Mouse (Mus musculus): Measurements from ENCODE around the gene Irf2. TPM values are rescaled to one million over a fixed set of nuclear protein-coding genes. Genes with fewer than 3 reads are reported as not detected.

The Irf2 gene
- total and polyA plus RNA-seq, 3 experiments: 4.9 to 19.4 TPM; not detected in 1

DNA sequence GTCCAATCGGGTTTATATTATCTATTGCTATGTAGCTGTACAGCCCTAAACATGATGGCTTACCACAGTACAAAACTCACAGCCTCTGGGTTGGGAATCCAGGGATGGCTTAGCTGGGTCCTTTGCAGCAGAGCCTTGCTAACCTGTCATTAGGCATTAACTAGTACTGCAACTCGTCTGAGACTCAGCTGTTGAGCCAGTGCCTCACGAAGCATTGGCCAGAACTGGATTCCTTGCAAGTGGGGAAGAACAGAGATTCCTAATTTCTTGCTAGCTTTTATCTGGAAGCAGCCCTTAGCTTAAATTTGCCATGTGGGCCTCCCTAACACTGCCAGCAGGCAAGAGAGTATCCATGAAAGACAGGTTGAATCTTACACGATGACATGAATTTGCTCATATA lies 104.3 kb downstream of the Irf2 start:
- Histone ChIP-seq H3K9me3 (replicated peaks; ENCODE audit: insufficient read depth, low read length) (no peaks in the 10 kb centered on the region), H3K9ac (ENCODE audit: control insufficient read depth, low read depth, low read length, poor library complexity, severe bottlenecking) (no peak overlapping the region), H3K27me3 (ENCODE audit: control insufficient read depth in 1 of 2, insufficient read depth in 2 of 2, low read length in 2 of 2) (no peaks in the 10 kb centered on the region), H3K4me3 (ENCODE audit: control insufficient read depth in 1 of 2, insufficient read depth in 1 of 2, low read depth in 2 of 2, low read length in 2 of 2) (no peak overlapping the region), H3K36me3 (ENCODE audit: control insufficient read depth in 1 of 2, insufficient read depth in 2 of 2, low read length in 2 of 2) (peaks cover 8 to 31% of the 10 kb centered on the region in 2 experiments), H3K79me2 (ENCODE audit: control insufficient read depth, insufficient read depth, low read length, poor library complexity) (no peaks in the 10 kb centered on the region), H3K4me1 (ENCODE audit: control insufficient read depth in 1 of 2, insufficient read depth in 2 of 2, low read length in 2 of 2) (peaks cover 23 to 35% of the 10 kb centered on the region in 2 experiments), H3K27ac (ENCODE audit: control insufficient read depth, low read depth, low read length) (no peak overlapping the region)
- TF ChIP-seq MAFK (IDR thresholded peaks at IDR 0.05; ENCODE audit: borderline replicate concordance, low read depth, low read length) (no peak), MAZ (IDR thresholded peaks at IDR 0.05; ENCODE audit: low read depth, low read length) (no peak), ZC3H11A (IDR thresholded peaks at IDR 0.05; ENCODE audit: low read depth, low read length) (no peak), RCOR1 (IDR thresholded peaks at IDR 0.05; ENCODE audit: low read depth, low read length) (no peak), MYC (IDR thresholded peaks at IDR 0.05; ENCODE audit: low read depth, low read length) (no peak), ZNF384 (IDR thresholded peaks at IDR 0.05; ENCODE audit: low read depth, low read length) (no peak), NELFE (IDR thresholded peaks at IDR 0.05; ENCODE audit: low read depth, low read length) (no peak)
- no peak for DNase-seq (ENCODE audit: low read depth, low spot score)

DNA sequence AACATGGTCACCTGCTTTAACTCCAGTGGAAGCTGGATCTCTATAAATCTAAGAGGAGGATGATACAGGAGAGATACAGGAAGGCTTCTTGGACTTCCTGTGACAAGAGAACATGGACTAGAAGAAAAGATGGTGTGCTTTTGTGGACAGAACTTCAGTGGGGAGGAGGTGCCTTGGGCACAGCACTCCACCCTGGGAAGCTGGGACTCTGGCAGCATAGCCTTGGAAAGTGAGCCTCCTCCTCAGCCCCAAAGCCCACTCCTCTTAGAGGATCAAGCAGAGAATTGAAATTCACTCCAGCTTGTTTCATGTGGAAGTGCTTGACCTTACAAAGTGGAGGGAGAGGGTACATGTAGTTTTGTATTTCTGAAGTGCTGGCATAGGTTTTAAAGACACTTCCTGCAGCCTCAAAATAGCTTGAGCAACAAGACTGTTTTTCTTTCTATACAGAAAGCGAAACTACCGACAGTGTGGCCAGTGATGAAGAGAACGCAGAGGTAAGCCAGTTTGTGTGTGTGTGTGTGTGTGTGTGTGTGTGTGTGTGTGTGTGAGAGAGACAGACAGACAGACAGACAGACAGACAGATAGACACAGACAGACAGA lies 104.9 kb downstream of the Irf2 start:
- H3K4me3 ChIP-seq (ENCODE audit: control insufficient read depth in 1 of 2, insufficient read depth in 1 of 2, low read depth in 2 of 2, low read length in 2 of 2): no peak overlapping the region

DNA sequence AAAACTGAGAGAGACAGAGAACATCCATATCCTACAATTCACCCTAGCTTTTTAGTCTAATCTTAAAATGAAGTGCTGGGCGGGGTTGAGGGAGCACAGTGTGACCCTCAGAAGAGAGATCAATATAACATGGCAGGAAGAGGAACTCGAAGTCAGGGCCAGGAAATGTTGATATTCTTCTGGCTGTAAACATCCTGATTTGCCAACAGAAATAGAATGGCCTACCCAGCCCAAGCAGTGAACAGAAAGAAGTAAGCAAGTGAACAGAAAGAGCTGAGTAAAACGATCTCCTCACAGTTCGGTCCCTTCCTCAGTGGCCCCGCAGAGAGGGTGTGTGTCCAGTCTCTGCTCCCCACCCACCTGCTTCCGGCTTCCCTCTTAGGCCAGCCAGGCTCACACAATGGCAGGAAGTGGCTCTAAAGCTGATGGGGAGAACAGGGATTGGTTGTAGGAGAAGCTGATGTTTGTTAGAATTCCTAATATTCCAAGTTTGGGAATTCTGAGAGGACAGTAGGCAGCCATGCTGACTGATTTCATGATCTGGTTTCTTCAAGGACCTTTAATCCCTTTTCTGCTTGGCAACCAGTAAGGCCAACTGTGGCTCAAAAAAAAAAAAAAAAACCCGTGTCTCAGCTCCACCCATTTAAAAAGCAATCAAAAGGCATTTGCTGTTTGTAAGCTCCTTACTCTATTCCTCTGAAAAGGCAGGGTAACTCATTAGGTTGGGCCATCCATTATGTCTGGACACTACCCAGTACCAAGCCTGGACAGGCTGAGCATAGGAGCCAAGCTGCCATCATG lies 105.6 kb downstream of the Irf2 start:
- no peak for DNase-seq (ENCODE audit: low read depth, low spot score)
- Histone ChIP-seq H3K27ac (ENCODE audit: control insufficient read depth, low read depth, low read length) (peak overlapping the region; percentile 20; the same call in 1 of the 2 replicates), H3K4me3 (ENCODE audit: control insufficient read depth in 1 of 2, insufficient read depth in 1 of 2, low read depth in 2 of 2, low read length in 2 of 2) (no peak overlapping the region), H3K9ac (ENCODE audit: control insufficient read depth, low read depth, low read length, poor library complexity, severe bottlenecking) (no peak overlapping the region), H3K27me3 (ENCODE audit: control insufficient read depth in 1 of 2, insufficient read depth in 2 of 2, low read length in 2 of 2) (no peaks in the 10 kb centered on the region), H3K9me3 (replicated peaks; ENCODE audit: insufficient read depth, low read length) (no peaks in the 10 kb centered on the region), H3K79me2 (ENCODE audit: control insufficient read depth, insufficient read depth, low read length, poor library complexity) (no peaks in the 10 kb centered on the region), H3K4me1 (ENCODE audit: control insufficient read depth in 1 of 2, insufficient read depth in 2 of 2, low read length in 2 of 2) (peaks cover 20 to 38% of the 10 kb centered on the region in 2 experiments), H3K36me3 (ENCODE audit: control insufficient read depth in 1 of 2, insufficient read depth in 2 of 2, low read length in 2 of 2) (peaks cover 6 to 29% of the 10 kb centered on the region in 2 experiments; a peak in 3 of 4 replicates)
- TF ChIP-seq UBTF (IDR thresholded peaks at IDR 0.05; ENCODE audit: borderline replicate concordance, insufficient read depth, low read depth, low read length): no peak
- peak in 1 of 2 experiments; percentile 10; a peak in 1 of 4 replicates for TF ChIP-seq EP300 (IDR thresholded peaks at IDR 0.05; ENCODE audit: low read depth in 1 of 2, low read length in 2 of 2)
- 0 out of 2 replicates have a peak, but pooled peaks have one; percentile 17 for TF ChIP-seq ZNF384 (IDR thresholded peaks at IDR 0.05; ENCODE audit: low read depth, low read length)

More for the DNA sequence above, 104.9 kb downstream of the Irf2 start:
- no peak overlapping the region for H3K9ac ChIP-seq (ENCODE audit: control insufficient read depth, low read depth, low read length, poor library complexity, severe bottlenecking)
- H3K27me3 ChIP-seq (ENCODE audit: control insufficient read depth in 1 of 2, insufficient read depth in 2 of 2, low read length in 2 of 2): no peaks in the 10 kb centered on the region
- no peaks in the 10 kb centered on the region for H3K9me3 ChIP-seq (replicated peaks; ENCODE audit: insufficient read depth, low read length)
- no peak for DNase-seq (ENCODE audit: low read depth, low spot score)
- no peak overlapping the region; the same call in 1 of the 2 replicates for H3K27ac ChIP-seq (ENCODE audit: control insufficient read depth, low read depth, low read length)
- H3K4me1 ChIP-seq (ENCODE audit: control insufficient read depth in 1 of 2, insufficient read depth in 2 of 2, low read length in 2 of 2): peaks cover 23 to 35% of the 10 kb centered on the region in 2 experiments
- no peak for TF ChIP-seq MAX (IDR thresholded peaks at IDR 0.05; ENCODE audit: low read length)
- peaks cover 6 to 31% of the 10 kb centered on the region in 2 experiments; a peak in 3 of 4 replicates for H3K36me3 ChIP-seq (ENCODE audit: control insufficient read depth in 1 of 2, insufficient read depth in 2 of 2, low read length in 2 of 2)
- no peaks in the 10 kb centered on the region for H3K79me2 ChIP-seq (ENCODE audit: control insufficient read depth, insufficient read depth, low read length, poor library complexity)
